Mouse (Mus musculus) C2C12 (cell line): ENCODE results near the gene Pole3. TPM values are rescaled to one million over a fixed set of nuclear protein-coding genes. Genes with fewer than 3 reads are reported as not detected.

Source experiments
- H3K27me3 ChIP-seq: one replicate; pipeline ENCODE4 v1.6.1; 2011; ENCODE audit not compliant: control insufficient read depth, insufficient read depth, insufficient read length
- H3K36me3 ChIP-seq: one replicate; pipeline ENCODE4 v1.6.1; 2011; ENCODE audit not compliant: control insufficient read depth, insufficient read depth
- H3K4me3 ChIP-seq: one replicate; pipeline ENCODE4 v1.5.1; 2011; ENCODE audit warnings: mild to moderate bottlenecking, control low read depth; ENCODE audit not compliant: poor library complexity, insufficient read depth, severe bottlenecking
- H3K79me2 ChIP-seq: one replicate; pipeline ENCODE4 v1.6.1; 2011; ENCODE audit not compliant: control insufficient read depth, insufficient read depth
- H3K79me3 ChIP-seq: one replicate; pipeline ENCODE4 v1.6.1; 2011; ENCODE audit warnings: low read depth, control low read depth
- H3ac ChIP-seq: one replicate; pipeline ENCODE3; 2011; ENCODE audit warnings: low read depth; ENCODE audit not compliant: control insufficient read depth, insufficient read length
- CEBPB ChIP-seq: IDR thresholded peaks from one replicate; pipeline ENCODE4 v1.6.1; 2011; ENCODE audit warnings: low read depth, mild to moderate bottlenecking, control low read depth, moderate library complexity
- CTCF ChIP-seq: IDR thresholded peaks from one replicate; pipeline ENCODE4 v1.5.1; 2011; ENCODE audit not compliant: control insufficient read depth, insufficient read depth, insufficient read length
- FOSL1 ChIP-seq: IDR thresholded peaks from one replicate; pipeline ENCODE4 v1.8.0; 2011; ENCODE audit warnings: mild to moderate bottlenecking, low read length; ENCODE audit not compliant: poor library complexity, insufficient read depth, severe bottlenecking
- MAX ChIP-seq: IDR thresholded peaks from one replicate; pipeline ENCODE4 v1.6.1; 2011; ENCODE audit warnings: mild to moderate bottlenecking, control low read depth
- MYOD1 ChIP-seq: IDR thresholded peaks from one replicate; pipeline ENCODE4 v1.6.1; 2011; ENCODE audit warnings: low read depth; ENCODE audit not compliant: control insufficient read depth, insufficient read length
- MYOG ChIP-seq: IDR thresholded peaks from one replicate; pipeline ENCODE4 v1.6.1; 2011; ENCODE audit not compliant: control insufficient read depth, insufficient read length; ENCODE audit errors: extremely low read depth
- USF1 ChIP-seq: IDR thresholded peaks from one replicate; pipeline ENCODE4 v1.6.1; 2011; ENCODE audit warnings: low read depth, mild to moderate bottlenecking, control low read depth, moderate library complexity
- polyA plus RNA-seq: library from polyadenylated mRNA; unstranded; fragments of >200 nt; fragmentation: generic; extraction: Trizol; gene quantifications from one replicate; pipeline ENCODE4 v1.2.1, GENCODE M21; 2012; ENCODE audit warnings: missing spikeins

Gene Pole3
- polyA plus RNA-seq, 1 experiment, result 55.7 TPM

GRCm38 (mm10) chr4:62501964-62502732 is 22.7 kb downstream of the Pole3 start:
- Histone ChIP-seq H3ac (peak overlapping the region; percentile 81), H3K36me3 (peaks cover 9% of the 10 kb centered on the region), H3K4me3 (peak overlapping the region; percentile 91), H3K79me2 (no peaks in the 10 kb centered on the region), H3K27me3 (no peaks in the 10 kb centered on the region), H3K79me3 (no peaks in the 10 kb centered on the region)
- TF ChIP-seq MAX, result peak; percentile 54
- TF ChIP-seq USF1, result no peak

GRCm38 (mm10) chr4:62501534-62501933 is 23.3 kb downstream of the Pole3 start:
- peak overlapping the region; percentile 91 for H3K4me3 ChIP-seq
- no peaks in the 10 kb centered on the region for H3K79me3 ChIP-seq
- peaks cover 8% of the 10 kb centered on the region for H3K36me3 ChIP-seq
- H3K27me3 ChIP-seq, result no peaks in the 10 kb centered on the region
- peak overlapping the region; percentile 81 for H3ac ChIP-seq
- TF ChIP-seq USF1 (no peak), MYOD1 (no peak), CTCF (no peak), FOSL1 (no peak), CEBPB (no peak), MYOG (no peak)
- no peaks in the 10 kb centered on the region for H3K79me2 ChIP-seq

- no peaks in the 10 kb centered on the region for H3K27me3 ChIP-seq
- TF ChIP-seq USF1 (no peak), CEBPB (no peak), MAX (no peak), CTCF (no peak), MYOD1 (no peak), MYOG (no peak), FOSL1 (no peak)
- peaks cover 8% of the 10 kb centered on the region for H3K36me3 ChIP-seq
- H3ac ChIP-seq, result no peak overlapping the region
- no peak overlapping the region for H3K4me3 ChIP-seq
- H3K79me3 ChIP-seq, result no peaks in the 10 kb centered on the region
- H3K79me2 ChIP-seq, result no peaks in the 10 kb centered on the region
These were observed 24.1 kb downstream of the Pole3 start for GRCm38 (mm10) chr4:62500799-62501198.

GRCm38 (mm10) chr4:62496815-62497214 is 28.1 kb downstream of the Pole3 start:
- no peaks in the 10 kb centered on the region for H3K79me3 ChIP-seq
- H3K27me3 ChIP-seq, result peaks cover 3% of the 10 kb centered on the region
- TF ChIP-seq CEBPB, result no peak
- no peak overlapping the region for H3ac ChIP-seq
- H3K4me3 ChIP-seq, result no peak overlapping the region
- peaks cover 8% of the 10 kb centered on the region for H3K36me3 ChIP-seq
- no peaks in the 10 kb centered on the region for H3K79me2 ChIP-seq

GRCm38 (mm10) chr4:62495946-62496345 is 28.9 kb downstream of the Pole3 start:
- Histone ChIP-seq H3K79me3 (no peaks in the 10 kb centered on the region), H3K36me3 (peaks cover 8% of the 10 kb centered on the region), H3K79me2 (no peaks in the 10 kb centered on the region), H3ac (no peak overlapping the region), H3K4me3 (no peak overlapping the region), H3K27me3 (peaks cover 3% of the 10 kb centered on the region)
- no peak for TF ChIP-seq MYOG
- TF ChIP-seq MAX, result no peak
- TF ChIP-seq MYOD1, result no peak
- no peak for TF ChIP-seq FOSL1
- TF ChIP-seq USF1, result no peak
- no peak for TF ChIP-seq CTCF
- TF ChIP-seq CEBPB, result no peak

GRCm38 (mm10) chr4:62494230-62494629 is 30.6 kb downstream of the Pole3 start:
- Histone ChIP-seq H3ac (no peak overlapping the region), H3K4me3 (no peak overlapping the region), H3K27me3 (peaks cover 3% of the 10 kb centered on the region), H3K79me2 (no peaks in the 10 kb centered on the region), H3K36me3 (peaks cover 3% of the 10 kb centered on the region), H3K79me3 (no peaks in the 10 kb centered on the region)
- TF ChIP-seq MYOD1 (no peak), USF1 (no peak), CTCF (no peak), FOSL1 (no peak), MYOG (no peak), CEBPB (no peak)
